In the genomic region with DNA sequence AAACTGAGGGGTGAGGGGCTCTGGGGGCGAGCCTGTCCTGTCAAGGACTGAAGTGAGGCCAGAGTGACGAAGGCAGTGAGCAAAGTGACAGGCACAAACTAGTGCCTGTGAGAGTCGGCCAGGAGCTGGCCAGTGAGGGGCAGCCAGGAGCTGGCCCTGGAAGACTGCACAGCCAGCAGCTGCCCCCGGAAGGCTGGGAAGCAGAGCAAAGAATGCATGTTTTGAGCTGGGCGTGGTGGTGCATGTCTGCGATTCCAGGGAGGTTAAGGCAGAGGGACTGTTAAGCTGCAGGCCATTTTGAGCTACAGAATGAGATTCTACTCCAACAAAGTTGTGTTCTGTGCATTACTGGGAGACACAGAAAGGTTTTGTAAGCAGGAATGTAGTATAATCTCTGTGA, we compare ENCODE assay signal across 9 mouse cellular contexts. TPM values are rescaled to one million over a fixed set of nuclear protein-coding genes. Genes with fewer than 3 reads are reported as not detected.
DNase-seq lines count a peak whose midpoint lies in the region.
"Had no signal": no experiment of that assay in that cellular context is flagged by ENCODE, and none has a peak within 500 bp of the region (broad histone marks: within the 10 kb centered on the region; RNA-seq: fewer than 3 reads in every experiment).

No protein-coding gene starts in this region.

- peak; percentile 12 for DNase-seq in cerebellum, adult 8-10 months
- DNase-seq in cerebellum, adult 9-11 months, result no peak
- DNase-seq in layer of hippocampus, adult 9-11 months, result peak; percentile 29
- DNase-seq in layer of hippocampus, postnatal 10 days (ENCODE audit: low spot score in 2 of 2), result no peak
- DNase-seq in embryo, embryonic 11 days, result peak; percentile 45
- peak; percentile 16 to 63 for DNase-seq in kidney, postnatal 25 days
- no peak for DNase-seq in thymus, adult 18-20 months
- no peak for DNase-seq in layer of hippocampus, adult 11-12 months (ENCODE audit: low spot score)
- DNase-seq: adrenal gland, adult 2 months had no signal

RNA-seq across cellular contexts. Expression of gene Ctnnal1, which starts 14.3 kb away (rescaled TPM):
- total RNA-seq in layer of hippocampus, postnatal 10 days (2021), result 10 to 100 TPM; 13.1 to 17.6 TPM

RNA-seq across cellular contexts. Expression of gene Fam206a, which starts 48.6 kb away (rescaled TPM):
- total RNA-seq in layer of hippocampus, postnatal 10 days (2021), result 10 to 100 TPM; 17.8 to 17.9 TPM

RNA-seq across cellular contexts. Expression of gene Elp1, which starts 48.6 kb away (rescaled TPM):
- total RNA-seq in layer of hippocampus, postnatal 10 days (2021), result 10 to 100 TPM; 73.8 to 78.5 TPM

Comparison
In these comparisons a context has a peak if more than half of its experiments do, and no peak if none do; other contexts are left out.
1. DNase-seq: peak in cerebellum, adult 8-10 months (single experiment), layer of hippocampus, adult 9-11 months (single experiment), embryo, embryonic 11 days (single experiment) and kidney, postnatal 25 days (2 of 2); none in cerebellum, adult 9-11 months (single experiment), layer of hippocampus, postnatal 10 days (0 of 2), thymus, adult 18-20 months (0 of 2) and layer of hippocampus, adult 11-12 months (single experiment).